Mouse (Mus musculus) cerebellum, adult 9-11 months (tissue): Measurements from ENCODE around the gene Lrch1.
A peak's percentile ranks its signal among the peaks of the same experiment; 100 is the strongest.

Source experiments
- DNase-seq: peaks from one replicate; pipeline ENCODE4 v3.0.0; 2022

Gene Lrch1

GRCm38 (mm10) chr14:74946321-74946750 is 1.3 kb downstream of the Lrch1 start:
- peak; percentile 24 for DNase-seq

DNA sequence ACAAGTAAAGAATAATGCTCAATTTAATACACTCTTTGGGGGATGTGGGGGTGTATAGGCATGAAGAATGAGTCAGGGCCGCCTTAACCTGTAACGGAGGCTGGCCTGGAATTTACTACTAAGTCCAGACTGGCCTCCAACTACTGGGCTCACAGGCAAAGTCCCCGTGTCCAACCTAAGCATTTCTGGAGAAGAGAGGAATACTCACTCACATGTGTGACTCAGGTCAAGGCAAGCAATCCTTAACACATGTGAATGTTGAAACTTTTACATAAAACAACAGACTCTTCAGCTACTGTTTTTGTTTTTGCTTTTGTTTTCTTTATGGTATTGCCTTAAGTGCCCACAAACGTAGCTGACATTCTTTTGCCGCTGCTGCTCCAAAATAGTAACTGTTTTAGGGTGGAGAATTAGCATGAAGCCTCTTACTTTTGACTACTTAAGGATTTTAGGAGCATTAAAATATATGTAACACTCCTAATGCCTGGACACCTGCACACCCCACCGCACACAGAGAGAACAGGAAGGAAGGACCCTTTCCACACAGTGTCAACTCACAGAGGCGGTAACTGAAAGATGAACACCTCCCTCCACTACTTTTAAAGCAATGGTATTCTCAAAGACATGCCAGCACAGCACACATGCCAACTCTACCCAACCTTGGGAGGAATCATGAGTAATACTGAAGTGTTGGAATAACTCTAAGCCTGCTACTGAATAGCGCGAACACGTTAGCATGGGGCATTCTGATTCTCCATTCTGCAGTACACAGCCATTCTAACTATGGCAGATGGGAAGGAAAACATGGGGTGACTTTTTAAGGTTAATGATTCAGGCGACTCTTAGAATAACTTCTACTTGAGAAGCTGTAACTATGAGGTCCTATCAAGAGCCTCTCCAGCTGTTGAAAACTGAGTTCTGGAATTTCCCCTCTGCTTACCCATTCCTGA is 2.1 kb downstream of the Lrch1 start:
- no peak for DNase-seq

- DNase-seq: no peak
Observed at GRCm38 (mm10) chr14:74944128-74944755, 3.4 kb downstream of the Lrch1 start.

GRCm38 (mm10) chr14:74943581-74944117 is 4.0 kb downstream of the Lrch1 start:
- no peak for DNase-seq

DNA sequence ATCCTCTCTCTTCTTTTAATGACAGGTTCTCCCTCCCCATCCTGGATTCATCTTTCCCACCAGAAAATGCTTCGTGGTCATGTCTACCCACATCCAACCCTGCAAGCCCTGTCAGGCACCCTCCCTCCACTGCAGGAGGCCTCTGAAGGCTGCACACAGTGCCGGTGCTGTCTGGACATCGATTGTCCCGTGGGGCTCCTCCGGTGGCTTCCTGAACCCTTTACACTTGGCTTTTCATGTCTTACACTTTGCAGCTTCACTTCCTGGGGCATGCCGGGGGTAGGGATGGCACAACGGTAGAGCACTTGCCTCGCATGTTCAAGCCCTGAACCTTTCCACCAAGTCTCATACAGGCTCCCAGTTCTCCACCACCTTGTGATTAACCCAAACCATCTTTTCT is 4.7 kb downstream of the Lrch1 start:
- no peak for DNase-seq

DNA sequence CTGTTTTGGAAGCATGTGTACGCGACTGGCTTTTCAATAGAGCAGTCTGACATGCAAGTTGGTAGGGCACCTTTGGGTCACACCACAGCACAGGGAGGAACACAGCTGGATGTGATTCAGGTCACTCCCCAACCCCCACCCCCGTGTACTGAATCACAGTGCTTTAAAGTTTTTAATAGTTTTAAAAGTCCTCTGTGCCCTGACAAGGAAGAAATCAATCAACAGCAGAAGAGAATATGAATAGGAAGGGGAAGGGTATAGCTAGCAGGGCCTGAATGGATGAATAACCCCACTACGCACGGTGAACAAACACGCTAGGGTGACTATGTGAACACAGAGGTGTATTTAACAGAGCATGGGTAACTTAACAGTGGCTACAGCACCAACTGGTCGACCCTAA is 6.1 kb downstream of the Lrch1 start:
- no peak for DNase-seq

GRCm38 (mm10) chr14:74940741-74941140 is 6.9 kb downstream of the Lrch1 start:
- no peak for DNase-seq

- no peak for DNase-seq
Observed at GRCm38 (mm10) chr14:74939355-74939754, 8.3 kb downstream of the Lrch1 start.

DNA sequence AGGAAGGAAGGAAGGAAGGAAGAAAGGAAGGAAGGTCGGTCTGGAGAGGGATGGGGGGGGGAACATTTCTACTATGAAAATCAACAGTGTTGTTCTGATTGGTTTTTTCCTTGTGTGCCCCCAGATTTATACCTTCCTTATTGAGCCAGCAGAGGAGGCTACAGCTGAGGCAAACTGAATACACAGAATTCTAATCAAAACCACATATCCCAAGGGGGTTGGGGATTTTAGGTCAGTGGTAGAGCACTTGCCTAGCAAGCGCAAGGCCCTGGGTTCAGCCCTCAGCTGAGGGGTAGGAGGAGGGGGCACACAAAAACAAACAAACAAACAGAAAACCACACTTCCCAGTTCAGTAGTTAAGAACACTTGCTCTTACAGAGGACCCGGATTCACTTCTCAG is 8.8 kb downstream of the Lrch1 start:
- DNase-seq: no peak

DNA sequence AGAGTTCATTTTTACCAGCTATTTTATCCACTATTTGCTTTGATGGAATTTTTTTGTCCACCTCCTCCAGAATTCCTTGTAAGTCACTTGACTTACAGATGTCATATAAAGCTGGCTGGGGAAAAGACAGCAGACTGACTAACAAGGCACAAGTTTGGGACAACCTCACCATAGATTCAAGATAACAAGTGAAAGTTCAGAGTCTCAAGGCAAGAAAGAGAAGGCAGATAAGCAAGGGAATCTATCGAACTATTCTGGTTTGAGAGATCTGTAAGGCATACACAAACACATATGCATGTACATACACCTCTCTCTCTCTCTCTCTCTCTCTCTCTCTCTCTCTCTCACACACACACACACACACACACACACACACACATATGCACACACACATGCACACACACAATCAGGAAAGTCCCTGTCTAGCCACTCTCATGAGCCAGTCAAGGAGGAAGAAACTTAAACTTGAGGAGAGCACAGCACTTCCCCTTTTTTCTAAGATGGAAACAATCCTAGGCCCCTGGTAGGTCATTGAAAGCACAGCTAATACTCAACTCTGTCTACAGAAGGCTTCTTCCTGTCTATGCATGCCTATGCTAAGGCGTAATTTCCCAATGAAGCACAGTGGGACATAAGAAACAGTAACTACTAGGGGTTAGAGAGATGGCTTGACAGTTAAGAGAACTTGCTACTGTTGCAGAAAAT is 11.0 kb downstream of the Lrch1 start:
- DNase-seq: no peak

DNA sequence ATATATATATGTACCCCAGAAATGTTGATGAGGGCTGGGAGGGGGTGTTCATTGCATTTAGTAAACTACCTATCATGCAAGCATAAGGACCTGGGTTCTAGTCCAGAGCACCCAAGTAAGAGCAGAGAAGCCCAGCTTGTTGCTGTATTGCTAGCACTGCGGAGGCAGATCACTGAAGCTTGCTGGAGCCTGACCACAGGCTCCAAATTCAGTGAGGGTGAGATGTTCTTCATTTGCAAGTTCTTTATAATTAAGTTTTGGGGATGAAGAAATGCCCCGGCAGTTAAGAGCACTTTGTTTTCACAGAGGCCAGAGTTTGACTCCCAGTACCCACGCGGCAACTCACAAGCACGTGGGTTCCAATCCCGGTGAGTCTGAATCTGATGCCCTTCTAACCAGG is 12.6 kb downstream of the Lrch1 start:
- DNase-seq: no peak

GRCm38 (mm10) chr14:74933960-74934710 is 13.5 kb downstream of the Lrch1 start:
- DNase-seq: no peak

DNA sequence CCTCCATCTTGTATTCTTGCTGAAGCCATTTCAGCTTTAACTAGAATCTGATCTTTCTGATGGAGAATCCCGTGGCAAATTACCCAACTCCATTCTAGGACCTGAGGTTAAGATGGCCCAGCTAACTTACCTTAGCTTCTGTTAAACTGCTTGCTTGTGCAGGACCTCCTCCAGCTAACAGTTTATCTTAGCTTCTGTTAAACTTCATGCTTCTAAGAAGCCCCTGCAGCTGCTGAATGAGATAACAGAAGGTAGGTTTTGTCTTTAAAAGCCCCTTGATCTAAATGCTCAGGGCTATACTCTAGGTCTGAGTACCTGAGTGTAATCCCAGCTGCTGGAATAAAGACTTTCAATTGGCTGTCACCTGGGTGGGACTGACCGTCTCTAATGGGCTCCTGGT is 17.9 kb downstream of the Lrch1 start:
- DNase-seq: no peak

DNA sequence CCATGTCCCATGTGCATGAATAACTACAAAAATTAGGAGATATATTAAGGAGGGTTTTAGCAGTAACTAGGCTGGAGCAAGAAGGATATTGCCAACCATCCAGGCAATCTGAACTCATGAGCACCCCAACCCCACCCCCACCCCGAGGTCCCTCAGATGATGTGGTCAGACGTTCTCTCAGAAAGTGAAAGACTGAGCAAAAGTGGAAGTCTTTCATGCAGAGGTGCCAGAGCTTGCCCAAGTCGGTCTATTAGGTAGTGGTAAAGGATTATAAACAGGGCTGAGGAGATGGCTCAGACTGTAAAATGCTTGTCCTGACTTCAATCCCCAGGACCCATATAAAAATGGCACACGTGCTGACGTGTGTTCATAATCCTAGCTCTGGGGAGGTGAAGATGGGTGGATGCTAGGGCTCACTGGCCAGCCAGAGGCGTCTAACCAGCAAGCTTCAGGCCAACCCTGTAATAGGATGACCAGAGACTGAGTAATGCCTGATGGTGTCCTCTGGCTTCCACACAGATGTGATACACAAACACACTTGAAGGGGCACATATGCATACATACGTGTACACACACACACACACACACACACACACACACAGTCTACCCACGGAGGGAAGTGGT is 18.8 kb downstream of the Lrch1 start:
- no peak for DNase-seq

GRCm38 (mm10) chr14:74926899-74927571 is 20.6 kb downstream of the Lrch1 start:
- DNase-seq: no peak

- DNase-seq: no peak
Observed at GRCm38 (mm10) chr14:74925951-74926517, 21.6 kb downstream of the Lrch1 start.

DNA sequence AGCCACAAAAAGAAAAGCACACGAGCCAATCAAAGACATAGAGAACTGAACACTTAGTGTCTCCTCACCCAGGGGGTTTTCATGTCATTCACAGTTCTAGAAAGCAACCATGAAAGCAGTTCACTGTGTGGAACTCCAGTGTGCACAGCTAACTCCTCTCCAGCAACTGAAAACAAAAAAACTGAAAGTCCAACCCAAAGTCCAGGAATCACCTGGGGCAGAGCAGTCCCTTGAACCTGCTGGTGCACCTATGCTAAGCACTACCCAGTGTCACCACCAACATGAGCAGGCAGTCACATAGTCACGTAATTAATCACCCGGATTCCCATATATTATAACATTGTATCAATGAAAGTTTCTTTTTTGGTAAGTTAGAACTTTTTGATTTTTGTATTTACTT is 23.2 kb downstream of the Lrch1 start:
- no peak for DNase-seq

DNA sequence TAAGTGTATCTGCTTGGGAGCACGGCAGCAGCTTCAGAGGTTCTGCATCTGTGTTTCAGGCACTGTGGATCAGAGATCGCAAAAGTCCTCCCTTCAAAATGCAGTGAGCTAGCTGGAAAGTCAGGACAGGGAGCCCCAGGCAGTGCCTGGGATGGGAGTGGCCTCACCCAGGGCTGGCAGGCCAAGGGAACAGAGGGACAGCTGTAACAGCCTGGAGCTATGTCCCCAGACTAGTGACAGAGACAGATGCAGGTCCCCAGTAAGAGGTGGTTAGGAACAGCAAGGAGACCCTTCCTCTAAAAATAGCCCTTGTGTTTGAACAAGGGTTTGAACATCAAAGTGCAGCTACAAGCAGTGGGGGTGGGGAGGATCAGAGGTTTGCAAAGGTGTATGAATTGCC is 23.6 kb downstream of the Lrch1 start:
- no peak for DNase-seq

GRCm38 (mm10) chr14:74922039-74922736 is 25.5 kb downstream of the Lrch1 start:
- DNase-seq: no peak

DNA sequence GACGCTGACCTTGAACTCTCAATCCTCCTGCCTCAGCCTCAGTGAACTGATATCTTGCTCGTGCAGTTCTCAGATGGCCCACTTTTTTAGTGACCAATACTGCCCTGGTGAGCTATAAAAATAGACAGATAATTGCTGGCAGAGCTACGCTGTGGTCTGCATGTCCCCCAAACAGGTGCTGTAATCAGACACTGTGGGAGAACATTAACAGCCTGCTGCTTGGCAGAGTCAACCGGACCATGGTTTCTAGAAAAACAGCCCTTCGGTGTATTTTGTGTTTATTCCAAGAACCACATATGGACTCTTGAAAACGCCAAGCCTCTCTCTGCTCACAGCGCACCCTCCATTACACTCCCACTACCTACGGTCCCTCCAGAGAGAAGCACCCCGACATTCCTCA is 26.2 kb downstream of the Lrch1 start:
- DNase-seq: peak; percentile 46

GRCm38 (mm10) chr14:74919132-74919531 is 28.5 kb downstream of the Lrch1 start:
- no peak for DNase-seq
